Mouse (Mus musculus) stomach, postnatal 0 days (tissue): Measurements from ENCODE around the gene Snx8.

ENCODE experiments used
- CTCF ChIP-seq: IDR thresholded peaks from 2 replicates; pipeline ENCODE4 v1.5.1; 2016; ENCODE audit warnings: antibody characterized with exemption, low read depth, mild to moderate bottlenecking, moderate library complexity
- EP300 ChIP-seq: optimal IDR thresholded peaks from 2 replicates; pipeline ENCODE3; 2016; ENCODE audit warnings: antibody characterized with exemption

DNA sequence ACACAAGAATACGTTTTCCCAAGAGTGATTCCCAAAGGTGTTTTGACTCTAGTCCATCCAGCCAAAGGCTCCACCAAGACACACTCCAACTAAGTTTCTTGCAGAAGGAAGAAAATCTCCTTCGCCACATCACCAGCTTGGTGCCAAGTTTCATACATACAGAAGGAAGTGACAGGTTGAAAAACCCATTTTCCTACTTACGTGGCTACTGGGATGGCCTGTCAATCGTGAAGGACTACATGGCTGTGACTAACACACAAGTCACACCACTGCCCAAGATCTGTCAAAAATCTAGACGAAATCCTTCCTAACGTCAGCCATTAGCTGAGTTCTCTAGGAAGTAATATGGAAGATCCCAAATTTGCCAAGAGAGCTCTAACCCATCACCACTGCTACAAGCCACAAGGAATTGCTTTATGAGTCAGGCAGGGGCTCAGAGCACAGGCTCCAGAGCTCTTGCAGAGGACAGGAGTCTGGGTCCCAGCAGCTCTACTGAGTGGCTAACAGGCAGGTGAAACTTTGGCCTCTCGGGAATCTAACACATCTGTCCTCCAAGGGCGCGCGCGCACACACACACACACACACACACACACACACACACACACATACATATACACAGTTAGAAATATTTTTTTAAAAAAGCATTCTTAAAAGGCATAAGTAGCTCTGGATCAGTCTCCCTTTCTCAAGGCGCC is 1.1 kb downstream of the Snx8 start:
- no peak for TF ChIP-seq EP300
- TF ChIP-seq CTCF = no peak
